Mouse (Mus musculus) G1E-ER4 (cell line): ENCODE data around the gene Ccl24. TPM values are rescaled to one million over a fixed set of nuclear protein-coding genes. Genes with fewer than 3 reads are reported as not detected.

Experiments used
- GATA1 ChIP-seq: IDR thresholded peaks from one replicate; pipeline ENCODE4 v1.8.0; 2012; ENCODE audit warnings: low read length, inconsistent platforms
- polyA plus RNA-seq: library from polyadenylated mRNA; stranded (reverse); fragments of >175 nt; gene quantifications from 2 replicates; pipeline ENCODE4 v1.2.3, GENCODE M21; 2012

The Ccl24 gene
- polyA plus RNA-seq, 1 experiment: not detected

GRCm38 (mm10) chr5:135551591-135551990, 21.3 kb downstream of the Ccl24 start:
- TF ChIP-seq GATA1: no peak

- TF ChIP-seq GATA1: no peak
Measured at GRCm38 (mm10) chr5:135550910-135551309, 21.9 kb downstream of the Ccl24 start.

- TF ChIP-seq GATA1: no peak
Measured at GRCm38 (mm10) chr5:135547990-135548389, 24.9 kb downstream of the Ccl24 start.

- no peak for TF ChIP-seq GATA1
Measured at GRCm38 (mm10) chr5:135544865-135545797, 27.7 kb downstream of the Ccl24 start, which contains the start of gene Hip1. Gene Hip1, minus strand, starts transcription at chr5:135545120.

GRCm38 (mm10) chr5:135544032-135544558, 28.8 kb downstream of the Ccl24 start:
- no peak for TF ChIP-seq GATA1

- no peak for TF ChIP-seq GATA1
Measured at GRCm38 (mm10) chr5:135537794-135538214, 35.0 kb downstream of the Ccl24 start.

GRCm38 (mm10) chr5:135537326-135537725, 35.5 kb downstream of the Ccl24 start:
- no peak for TF ChIP-seq GATA1

- no peak for TF ChIP-seq GATA1
Measured at GRCm38 (mm10) chr5:135535867-135536266, 37.0 kb downstream of the Ccl24 start.

- no peak for TF ChIP-seq GATA1
Measured at GRCm38 (mm10) chr5:135533431-135533830, 39.4 kb downstream of the Ccl24 start.

GRCm38 (mm10) chr5:135531306-135531845, 41.5 kb downstream of the Ccl24 start:
- no peak for TF ChIP-seq GATA1

- TF ChIP-seq GATA1: no peak
Measured at GRCm38 (mm10) chr5:135529964-135530363, 42.9 kb downstream of the Ccl24 start.

GRCm38 (mm10) chr5:135529310-135529709, 43.5 kb downstream of the Ccl24 start:
- TF ChIP-seq GATA1: no peak

- no peak for TF ChIP-seq GATA1
Measured at GRCm38 (mm10) chr5:135527986-135528385, 44.9 kb downstream of the Ccl24 start.

GRCm38 (mm10) chr5:135524660-135525560, 47.9 kb downstream of the Ccl24 start:
- no peak for TF ChIP-seq GATA1

- TF ChIP-seq GATA1: no peak
Measured at GRCm38 (mm10) chr5:135524087-135524486, 48.8 kb downstream of the Ccl24 start.
